Mouse (Mus musculus): ENCODE results near the gene Pold2. TPM values are rescaled to one million over a fixed set of nuclear protein-coding genes. Genes with fewer than 3 reads are reported as not detected.
"Not testable (repeated sequence)": the region's sequence is repeated elsewhere in the genome, so short reads cannot be mapped to it uniquely, and the experiment has no call there.

Gene Pold2
- polyA plus RNA-seq, 1 experiment from 2014 or later, result 58.8 TPM

DNA sequence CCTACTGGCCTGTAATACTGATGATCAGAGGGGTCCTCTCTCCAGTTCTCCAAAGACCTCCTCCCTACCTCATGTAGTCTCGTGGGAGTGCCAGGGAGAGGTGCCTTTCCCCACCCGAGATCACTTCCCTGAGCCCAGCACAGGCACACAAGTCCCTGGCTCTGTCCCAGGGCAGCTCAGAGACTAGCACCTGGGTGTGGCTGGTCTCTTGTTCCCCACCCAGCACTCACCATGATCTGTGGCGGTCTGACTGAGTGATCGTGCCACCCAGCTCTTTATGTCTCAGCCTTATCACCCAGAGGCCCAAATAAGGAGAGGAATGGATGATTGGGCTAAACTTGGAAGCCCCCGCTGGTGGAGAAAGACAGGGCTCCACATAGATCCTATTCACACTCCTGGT, 20.4 kb upstream of the Pold2 start, which contains the start of gene Myl7:
Gene Myl7 (minus strand): TSS at position 252 of the 400 bp plus-strand sequence.
- 23% methylated on average over 5 of the region's 5 CpGs for WGBS (ENCODE audit: insufficient replicate concordance)
- peak within 1 kb of the TSS; percentile 33 for H3K4me2 ChIP-seq
- H3K9me3 ChIP-seq (replicated peaks), result no peaks in the 10 kb centered on the region
- H3K36me3 ChIP-seq (replicated peaks), result no peaks in the 10 kb centered on the region
- H3K9ac ChIP-seq, result no peak within 1 kb of the TSS
- peak; percentile 62 for ATAC-seq (ENCODE audit: insufficient read depth)
- peaks cover 51% of the 10 kb centered on the region for H3K4me1 ChIP-seq (replicated peaks)
- no peak within 1 kb of the TSS for H3K4me3 ChIP-seq (replicated peaks)
- no peak within 1 kb of the TSS for H3K27ac ChIP-seq (replicated peaks)
- H3K27me3 ChIP-seq, result peaks cover 83% of the 10 kb centered on the region

DNA sequence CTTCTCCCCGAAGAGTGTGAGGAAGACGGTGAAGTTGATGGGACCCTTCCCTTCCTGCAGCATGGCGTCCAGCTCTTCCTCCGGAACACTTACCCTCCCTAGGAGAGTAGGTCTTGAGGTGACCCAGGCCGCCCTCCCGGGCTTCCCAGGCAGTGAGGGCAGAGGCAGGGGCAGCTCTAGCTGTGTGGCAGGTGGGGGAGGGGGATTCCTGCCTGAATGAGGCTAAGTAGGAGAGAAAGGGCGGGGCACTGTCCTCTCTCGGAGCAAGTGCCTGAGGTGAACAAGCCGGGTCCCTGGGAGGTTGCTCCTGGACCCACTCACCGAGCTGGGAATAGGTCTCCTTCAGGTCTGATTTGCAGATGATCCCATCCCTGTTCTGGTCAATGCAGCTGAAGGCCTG, 19.7 kb upstream of the Pold2 start:
- peak overlapping the region; percentile 33; the same call in 1 of the 2 replicates for H3K4me2 ChIP-seq
- H3K4me1 ChIP-seq (replicated peaks), result peaks cover 58% of the 10 kb centered on the region
- no peaks in the 10 kb centered on the region for H3K36me3 ChIP-seq (replicated peaks)
- 12% methylated on average over 10 of the region's 10 CpGs for WGBS (ENCODE audit: insufficient replicate concordance)
- no peak overlapping the region for H3K9ac ChIP-seq
- no peak overlapping the region for H3K27ac ChIP-seq (replicated peaks)
- ATAC-seq (ENCODE audit: insufficient read depth), result no peak
- H3K4me3 ChIP-seq (replicated peaks), result no peak overlapping the region
- H3K27me3 ChIP-seq, result peaks cover 76% of the 10 kb centered on the region
- H3K9me3 ChIP-seq (replicated peaks), result no peaks in the 10 kb centered on the region

DNA sequence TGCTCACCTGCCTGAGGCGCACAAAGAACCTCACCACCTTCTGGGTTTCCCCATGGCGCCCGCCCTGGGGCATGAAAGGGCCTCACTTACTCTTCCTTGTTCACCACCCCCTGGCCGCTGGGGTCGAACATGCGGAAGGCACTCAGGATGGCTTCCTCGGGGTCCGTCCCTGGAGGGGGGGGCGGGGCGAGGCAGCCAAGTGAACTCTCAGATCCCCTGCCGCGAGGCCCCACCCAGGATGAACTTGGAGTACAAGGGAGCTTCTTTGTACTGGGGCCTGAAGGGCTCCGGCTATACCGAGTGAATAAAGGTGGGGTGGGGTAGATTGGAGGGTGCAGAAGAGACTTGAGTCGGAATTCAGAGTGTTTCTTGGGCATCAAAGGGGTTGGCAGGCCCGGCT, 19.1 kb upstream of the Pold2 start:
- no peak for ATAC-seq (ENCODE audit: insufficient read depth)
- peaks cover 63% of the 10 kb centered on the region for H3K4me1 ChIP-seq (replicated peaks)
- H3K4me3 ChIP-seq (replicated peaks), result no peak overlapping the region
- no peak overlapping the region for H3K9ac ChIP-seq
- H3K36me3 ChIP-seq (replicated peaks), result no peaks in the 10 kb centered on the region
- 14% methylated on average over 16 of the region's 16 CpGs for WGBS (ENCODE audit: insufficient replicate concordance)
- peaks cover 70% of the 10 kb centered on the region for H3K27me3 ChIP-seq
- no peak overlapping the region for H3K27ac ChIP-seq (replicated peaks)
- H3K4me2 ChIP-seq, result peak overlapping the region; percentile 33
- no peaks in the 10 kb centered on the region for H3K9me3 ChIP-seq (replicated peaks)

DNA sequence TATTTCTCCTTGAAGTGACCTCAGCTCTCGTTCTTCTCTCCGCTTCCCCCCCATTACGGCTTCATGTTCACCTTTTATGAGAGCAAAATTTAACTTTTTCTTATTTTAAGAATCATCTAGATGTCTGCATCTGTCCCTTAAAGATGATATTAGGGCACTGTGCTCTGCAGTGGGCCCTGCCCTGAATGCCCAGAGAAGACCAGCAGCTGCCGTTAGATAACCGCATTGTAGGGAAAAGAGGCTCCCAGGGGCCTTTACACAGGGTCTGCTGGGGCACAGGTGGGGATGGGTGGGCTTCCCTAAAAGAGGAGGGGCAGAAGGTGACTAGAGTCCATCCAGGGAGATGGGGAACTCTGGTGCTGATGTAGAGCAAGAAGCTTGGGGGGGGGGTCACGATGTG, 15.7 kb upstream of the Pold2 start:
- Histone ChIP-seq H3K27me3 (peaks cover 38% of the 10 kb centered on the region), H3K4me3 (replicated peaks) (no peak overlapping the region), H3K27ac (replicated peaks) (peak overlapping the region; percentile 73), H3K9me3 (replicated peaks) (no peaks in the 10 kb centered on the region), H3K4me1 (replicated peaks) (peaks cover 56% of the 10 kb centered on the region), H3K36me3 (replicated peaks) (no peaks in the 10 kb centered on the region), H3K9ac (no peak overlapping the region), H3K4me2 (peak overlapping the region; percentile 42; the same call in 1 of the 2 replicates)
- peak; percentile 29; the same call in 1 of the 2 replicates for ATAC-seq (ENCODE audit: insufficient read depth)
- WGBS (ENCODE audit: insufficient replicate concordance), result 70% methylated on average over 6 of the region's 6 CpGs

DNA sequence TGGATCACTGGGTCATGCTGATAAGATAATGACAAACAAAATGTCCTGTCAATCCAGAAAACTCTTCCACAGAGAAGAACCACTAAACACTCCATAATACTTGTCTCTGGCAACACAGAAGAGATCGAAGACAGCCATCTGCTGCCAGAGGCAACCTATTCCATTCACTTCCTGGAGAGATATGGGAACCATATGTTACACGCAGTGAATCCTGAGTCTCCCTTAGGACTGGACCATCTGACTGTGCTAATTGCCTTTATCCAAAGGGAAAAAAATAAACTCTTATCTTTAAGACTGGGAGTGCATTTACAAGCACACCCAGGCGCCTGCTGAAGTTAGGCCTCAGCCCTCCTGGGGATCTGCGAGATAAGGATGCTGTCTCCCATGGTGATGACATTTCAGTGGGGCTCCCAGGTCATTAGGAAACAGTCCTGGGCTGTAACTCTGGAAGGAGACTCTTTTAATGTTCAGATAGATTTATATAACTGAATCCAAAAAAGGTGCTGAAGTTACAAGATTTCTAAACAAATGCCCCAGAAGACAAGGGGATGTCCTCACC, 14.8 kb upstream of the Pold2 start:
- H3K36me3 ChIP-seq (replicated peaks), result no peaks in the 10 kb centered on the region
- no peak overlapping the region for H3K4me3 ChIP-seq (replicated peaks)
- peaks cover 30% of the 10 kb centered on the region for H3K27me3 ChIP-seq
- H3K4me1 ChIP-seq (replicated peaks), result peaks cover 47% of the 10 kb centered on the region
- peak overlapping the region; percentile 42 for H3K4me2 ChIP-seq
- 23% methylated on average over 4 of the region's 4 CpGs for WGBS (ENCODE audit: insufficient replicate concordance)
- H3K9ac ChIP-seq, result no peak overlapping the region; the same call in 1 of the 2 replicates
- no peaks in the 10 kb centered on the region for H3K9me3 ChIP-seq (replicated peaks)
- H3K27ac ChIP-seq (replicated peaks), result peak overlapping the region; percentile 73
- peak; percentile 87 for ATAC-seq (ENCODE audit: insufficient read depth)

DNA sequence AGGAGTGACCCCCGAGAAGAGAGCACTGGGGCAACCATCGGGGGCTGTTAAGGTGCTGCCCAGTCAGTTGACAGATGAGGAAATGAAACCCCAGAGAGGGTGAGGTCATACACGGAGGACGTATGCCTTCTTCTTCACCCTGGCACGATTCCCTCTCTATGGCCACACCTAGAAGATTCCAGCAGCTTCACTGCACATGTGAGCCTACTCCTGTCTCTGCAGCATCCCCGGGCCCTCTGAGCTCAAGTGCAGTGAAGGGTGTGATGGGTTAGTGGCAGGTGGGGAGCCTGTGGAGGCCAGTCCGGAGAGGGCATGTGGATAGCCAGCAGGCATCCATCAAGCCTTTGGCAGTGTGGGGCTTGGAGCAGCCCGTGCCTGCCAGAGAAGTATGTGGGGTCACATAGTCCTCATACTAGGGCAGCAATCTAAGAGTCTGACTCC, 14.1 kb upstream of the Pold2 start:
- Histone ChIP-seq H3K36me3 (replicated peaks) (no peaks in the 10 kb centered on the region), H3K9me3 (replicated peaks) (no peaks in the 10 kb centered on the region), H3K4me3 (replicated peaks) (no peak overlapping the region), H3K27me3 (peaks cover 22% of the 10 kb centered on the region), H3K4me2 (no peak overlapping the region), H3K9ac (no peak overlapping the region), H3K27ac (replicated peaks) (peak overlapping the region; percentile 73), H3K4me1 (replicated peaks) (peaks cover 40% of the 10 kb centered on the region)
- 41% methylated on average over 8 of the region's 8 CpGs for WGBS (ENCODE audit: insufficient replicate concordance)
- ATAC-seq (ENCODE audit: insufficient read depth), result no peak

DNA sequence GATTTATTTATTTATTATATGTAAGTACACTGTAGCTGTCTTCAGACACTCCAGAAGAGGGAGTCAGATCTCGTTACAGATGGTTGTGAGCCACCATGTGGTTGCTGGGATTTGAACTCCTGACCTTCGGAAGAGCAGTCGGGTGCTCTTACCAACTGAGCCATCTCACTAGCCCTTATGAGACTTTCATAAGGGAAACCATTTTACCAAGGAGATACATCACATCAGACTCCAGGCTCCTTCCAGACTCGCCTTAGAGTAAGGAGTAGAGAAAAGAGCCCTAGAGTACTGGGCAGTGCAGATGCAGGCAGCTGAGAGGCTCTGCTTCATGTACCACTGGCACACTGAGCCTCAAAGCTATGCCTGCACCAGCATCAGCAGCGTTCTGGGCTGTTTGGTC, 10.5 kb upstream of the Pold2 start:
- not testable (repeated sequence) for H3K27ac ChIP-seq (replicated peaks)

DNA sequence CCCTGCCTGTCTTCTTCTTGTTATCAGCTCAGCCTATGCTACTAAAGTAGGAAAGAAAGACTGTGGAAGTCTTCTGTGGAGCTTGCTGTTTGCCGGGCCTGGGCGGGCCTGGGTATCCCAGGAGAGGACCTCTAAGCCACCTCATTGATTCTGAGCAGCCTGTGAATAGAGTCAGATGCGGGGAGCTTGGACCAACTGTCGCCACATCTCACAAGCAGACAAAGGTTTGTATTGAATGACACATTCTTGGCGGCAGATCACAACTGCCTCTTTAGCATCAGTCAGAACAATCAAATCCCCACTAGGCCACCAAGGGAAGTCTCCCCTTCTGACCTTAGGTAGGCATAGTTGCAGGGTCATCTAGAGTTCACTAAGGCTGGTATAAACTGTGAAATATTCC, 9.2 kb upstream of the Pold2 start:
- Histone ChIP-seq H3K27ac (replicated peaks) (no peak overlapping the region), H3K27me3 (0 out of 2 replicates have a peak, but pooled peaks cover 7% of the 10 kb centered on the region), H3K4me3 (replicated peaks) (no peak overlapping the region), H3K36me3 (replicated peaks) (no peaks in the 10 kb centered on the region), H3K4me2 (no peak overlapping the region), H3K4me1 (replicated peaks) (peaks cover 13% of the 10 kb centered on the region), H3K9me3 (replicated peaks) (no peaks in the 10 kb centered on the region), H3K9ac (no peak overlapping the region)
- ATAC-seq (ENCODE audit: insufficient read depth), result no peak
- 76% methylated on average over 5 of the region's 5 CpGs for WGBS (ENCODE audit: insufficient replicate concordance)

More for the DNA sequence above, 10.5 kb upstream of the Pold2 start:
- H3K27me3 ChIP-seq; H3K9me3 ChIP-seq (replicated peaks); H3K36me3 ChIP-seq (replicated peaks); H3K9ac ChIP-seq; H3K4me3 ChIP-seq (replicated peaks); H3K4me2 ChIP-seq; ATAC-seq (ENCODE audit: insufficient read depth): not testable (repeated sequence)
- 65% methylated on average over 5 of the region's 5 CpGs for WGBS (ENCODE audit: insufficient replicate concordance)
- peaks cover 18% of the 10 kb centered on the region for H3K4me1 ChIP-seq (replicated peaks)

DNA sequence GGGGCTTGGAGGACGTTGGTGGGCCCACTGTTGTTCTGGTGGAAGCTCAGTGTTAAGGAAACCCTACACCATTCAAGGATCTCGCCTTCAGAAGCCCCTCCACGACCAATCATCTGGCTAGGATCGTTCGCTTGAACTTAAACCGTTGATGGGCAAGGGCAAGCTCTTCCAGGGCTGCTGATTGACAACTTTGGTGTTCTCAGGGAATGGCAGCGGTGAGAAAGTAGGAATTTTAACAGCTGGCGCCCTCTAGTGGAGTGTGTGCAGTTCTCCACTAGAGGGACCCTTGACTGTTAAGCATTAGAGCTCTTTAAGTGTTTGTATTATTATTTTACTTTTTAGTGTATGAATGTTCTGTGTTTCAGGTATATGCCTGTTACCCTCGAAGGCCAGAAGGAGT, 8.1 kb upstream of the Pold2 start:
- Histone ChIP-seq H3K36me3 (replicated peaks) (no peaks in the 10 kb centered on the region), H3K9ac (no peak overlapping the region), H3K9me3 (replicated peaks) (no peaks in the 10 kb centered on the region), H3K4me1 (replicated peaks) (peaks cover 8% of the 10 kb centered on the region), H3K27me3 (0 out of 2 replicates have a peak, but pooled peaks cover 7% of the 10 kb centered on the region), H3K4me3 (replicated peaks) (no peak overlapping the region), H3K4me2 (no peak overlapping the region), H3K27ac (replicated peaks) (no peak overlapping the region)
- whole genome bisulfite sequencing (ENCODE audit: insufficient replicate concordance), result 16% methylated on average over 9 of the region's 9 CpGs
- ATAC-seq (ENCODE audit: insufficient read depth), result no peak

DNA sequence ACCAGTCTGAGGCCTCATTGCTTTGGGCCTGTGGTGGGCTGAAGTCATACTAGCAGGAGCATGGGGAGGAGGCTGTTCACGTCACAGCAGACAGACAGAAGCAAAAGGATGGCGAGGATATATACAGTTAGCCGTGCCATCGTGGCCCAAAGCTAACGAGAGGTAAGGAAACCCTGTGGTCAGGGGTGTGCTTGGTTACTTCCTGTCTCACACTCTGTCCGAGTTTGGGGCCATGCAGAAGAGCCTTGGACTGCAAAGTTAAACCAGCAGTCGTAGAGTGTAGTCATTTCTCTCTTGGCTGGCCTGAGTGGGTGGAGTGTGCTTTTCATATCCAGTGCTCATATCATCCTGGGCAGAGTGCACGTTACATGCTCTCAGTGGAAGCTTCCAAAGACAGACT, 4.4 kb upstream of the Pold2 start:
- Histone ChIP-seq H3K9ac (no peak overlapping the region), H3K9me3 (replicated peaks) (no peaks in the 10 kb centered on the region), H3K27me3 (0 out of 2 replicates have a peak, but pooled peaks cover 4% of the 10 kb centered on the region), H3K4me2 (no peak overlapping the region), H3K36me3 (replicated peaks) (no peaks in the 10 kb centered on the region), H3K27ac (replicated peaks) (no peak overlapping the region), H3K4me3 (replicated peaks) (no peak overlapping the region), H3K4me1 (replicated peaks) (peaks cover 24% of the 10 kb centered on the region)
- no peak for ATAC-seq (ENCODE audit: insufficient read depth)
- 20% methylated on average over 8 of the region's 8 CpGs for WGBS (ENCODE audit: insufficient replicate concordance)

DNA sequence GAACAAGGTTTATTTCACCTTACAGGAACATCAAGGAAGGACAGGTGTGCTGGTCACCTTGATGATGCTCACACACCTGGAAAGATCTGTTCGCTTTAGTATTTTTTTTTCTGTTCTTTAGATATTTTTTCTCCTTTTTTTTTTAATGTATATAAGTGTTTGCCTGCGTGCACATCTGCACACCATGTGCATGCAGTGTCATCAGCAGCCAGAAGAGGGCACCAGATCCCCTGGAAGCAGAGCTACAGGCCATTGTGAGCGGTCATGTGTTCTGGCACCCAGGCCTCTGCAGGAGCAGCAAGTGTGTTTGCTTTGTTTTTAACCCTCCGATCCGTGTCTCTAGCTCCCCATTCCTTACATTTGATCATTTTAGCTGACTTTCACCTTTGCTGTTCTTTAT, 1.8 kb upstream of the Pold2 start:
- H3K4me1 ChIP-seq (replicated peaks), result peaks cover 46% of the 10 kb centered on the region
- no peak overlapping the region for H3K4me2 ChIP-seq
- no peak overlapping the region for H3K4me3 ChIP-seq (replicated peaks)
- WGBS (ENCODE audit: insufficient replicate concordance), result 51% methylated on average over 5 of the region's 5 CpGs
- no peak overlapping the region for H3K27ac ChIP-seq (replicated peaks)
- H3K9ac ChIP-seq, result no peak overlapping the region
- no peak for ATAC-seq (ENCODE audit: insufficient read depth)
- no peaks in the 10 kb centered on the region for H3K9me3 ChIP-seq (replicated peaks)
- H3K27me3 ChIP-seq, result no peaks in the 10 kb centered on the region
- H3K36me3 ChIP-seq (replicated peaks), result peaks cover 18% of the 10 kb centered on the region

DNA sequence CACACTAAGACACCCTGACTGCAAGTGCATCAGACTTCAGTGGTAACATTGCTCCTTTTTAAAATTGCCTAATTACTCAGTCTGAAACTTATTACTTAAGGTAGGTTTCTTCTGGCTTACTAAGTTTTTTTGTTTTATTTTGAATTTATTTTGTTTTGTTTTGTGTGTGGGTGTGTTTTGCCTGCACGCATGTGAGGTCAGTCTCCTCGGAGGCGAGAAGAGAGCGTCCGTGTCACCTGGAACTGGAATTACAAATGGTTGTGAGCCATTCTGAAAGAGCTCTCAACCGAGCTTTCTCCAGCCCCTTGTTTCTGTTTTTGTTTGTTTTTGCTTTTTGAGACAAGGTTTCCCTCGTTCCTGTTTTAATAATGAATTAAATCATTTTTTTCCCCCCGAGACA, 569 bp upstream of the Pold2 start:
- peak overlapping the region; percentile 58 for H3K9ac ChIP-seq
- H3K4me2 ChIP-seq, result peak overlapping the region; percentile 94
- H3K27me3 ChIP-seq, result no peaks in the 10 kb centered on the region
- WGBS (ENCODE audit: insufficient replicate concordance), result 42% methylated on average over 8 of the region's 8 CpGs
- no peaks in the 10 kb centered on the region for H3K9me3 ChIP-seq (replicated peaks)
- H3K36me3 ChIP-seq (replicated peaks), result peaks cover 30% of the 10 kb centered on the region
- H3K4me1 ChIP-seq (replicated peaks), result peaks cover 46% of the 10 kb centered on the region
- no peak for ATAC-seq (ENCODE audit: insufficient read depth)
- H3K27ac ChIP-seq (replicated peaks), result peak overlapping the region; percentile 77
- peak overlapping the region; percentile 77 for H3K4me3 ChIP-seq (replicated peaks)
